Mouse (Mus musculus) ES-Bruce4 (cell line): ENCODE measurements at regions not wholly inside any gene's neighbourhood (a gene's known extent, or its start where the extent isn't known, plus 50 kb on each side); places are given as distances from the start of the nearest gene placed in this dataset.

ENCODE experiments used
- CTCF ChIP-seq: IDR thresholded peaks from one replicate; pipeline ENCODE4 v1.8.1; 2011; ENCODE audit warnings: low read depth, low read length
- POLR2A ChIP-seq: IDR thresholded peaks from one replicate; pipeline ENCODE4 v1.8.1; 2011; ENCODE audit warnings: low read length; ENCODE audit not compliant: insufficient read depth

- TF ChIP-seq CTCF (no peak), POLR2A (no peak)
These were observed 125.1 kb upstream of the Dmd start for GRCm38 (mm10) chrX:82823606-82824005.
